Mouse (Mus musculus): ENCODE measurements around the gene Vamp1. TPM values are rescaled to one million over a fixed set of nuclear protein-coding genes. Genes with fewer than 3 reads are reported as not detected.

Vamp1 gene
- polyA plus RNA-seq, 1 experiment, result 32.6 TPM

- Histone ChIP-seq H3K27ac (ENCODE audit: control insufficient read depth, insufficient read depth, low read depth, low read length, poor library complexity) (no peak overlapping the region), H3K4me1 (ENCODE audit: control insufficient read depth, insufficient read depth, low read length) (no peaks in the 10 kb centered on the region), H3K4me3 (replicated peaks; ENCODE audit: control insufficient read depth, low read depth, low read length) (no peak overlapping the region)
- TF ChIP-seq CTCF (IDR thresholded peaks at IDR 0.05; ENCODE audit: control insufficient read depth, insufficient read depth, low read length), result no peak
- no peak for TF ChIP-seq POLR2A (IDR thresholded peaks at IDR 0.05; ENCODE audit: borderline replicate concordance, control insufficient read depth, low read depth, low read length)
- WGBS, result 95% methylated on average over 5 of the region's 5 CpGs
These were observed 39.9 kb upstream of the Vamp1 start for GRCm38 (mm10) chr6:125175469-125175868.

DNA sequence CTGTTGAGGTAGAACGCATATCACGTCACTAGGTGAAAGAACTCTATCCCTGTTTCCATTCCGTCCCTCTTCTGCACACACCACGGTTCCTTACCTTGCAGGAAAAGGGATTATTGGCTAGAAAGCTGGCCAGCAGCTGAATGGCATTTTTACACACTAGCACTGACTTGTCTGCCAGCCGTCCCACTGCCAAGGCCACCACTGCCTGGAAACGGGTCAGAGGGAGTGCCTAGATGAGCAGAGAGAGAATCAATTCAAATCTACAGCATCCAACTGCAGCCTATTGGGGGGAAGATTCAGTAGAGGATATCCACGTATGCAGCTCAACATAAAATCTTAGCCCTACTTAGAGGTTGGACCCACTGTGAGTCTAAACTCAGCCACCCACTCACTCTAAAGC, 35.8 kb upstream of the Vamp1 start:
- H3K4me1 ChIP-seq (ENCODE audit: control insufficient read depth, insufficient read depth, low read length), result no peaks in the 10 kb centered on the region
- no peak overlapping the region for H3K27ac ChIP-seq (ENCODE audit: control insufficient read depth, insufficient read depth, low read depth, low read length, poor library complexity)
- WGBS, result 94% methylated on average over 7 of the region's 7 CpGs
- H3K4me3 ChIP-seq (replicated peaks; ENCODE audit: control insufficient read depth, low read depth, low read length), result no peak overlapping the region
- no peak for TF ChIP-seq CTCF (IDR thresholded peaks at IDR 0.05; ENCODE audit: control insufficient read depth, insufficient read depth, low read length)
- no peak for TF ChIP-seq POLR2A (IDR thresholded peaks at IDR 0.05; ENCODE audit: borderline replicate concordance, control insufficient read depth, low read depth, low read length)

DNA sequence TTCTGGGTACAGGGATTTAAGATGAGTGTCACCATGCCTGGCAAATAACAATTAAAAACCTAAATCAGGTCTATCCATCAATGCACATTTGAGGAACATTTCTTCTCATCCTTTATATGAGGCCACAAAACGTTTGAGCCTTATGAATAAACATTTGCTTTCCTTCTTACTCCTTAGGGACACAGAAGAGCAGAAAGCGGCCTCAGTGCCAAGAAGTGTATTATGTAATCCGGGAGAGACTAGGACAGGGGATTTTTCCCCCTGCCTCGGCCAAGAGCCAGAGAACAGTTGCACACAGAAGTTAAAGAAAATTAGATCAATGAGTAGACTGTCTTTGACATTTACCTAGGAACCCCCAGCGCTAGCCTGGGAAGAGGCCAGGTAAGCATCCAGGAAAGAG, 33.2 kb upstream of the Vamp1 start:
- H3K27ac ChIP-seq (ENCODE audit: control insufficient read depth, insufficient read depth, low read depth, low read length, poor library complexity), result no peak overlapping the region
- no peaks in the 10 kb centered on the region for H3K4me1 ChIP-seq (ENCODE audit: control insufficient read depth, insufficient read depth, low read length)
- no peak overlapping the region for H3K4me3 ChIP-seq (replicated peaks; ENCODE audit: control insufficient read depth, low read depth, low read length)
- 86% methylated on average over 5 of the region's 5 CpGs for WGBS
- TF ChIP-seq CTCF (IDR thresholded peaks at IDR 0.05; ENCODE audit: control insufficient read depth, insufficient read depth, low read length), result no peak
- no peak for TF ChIP-seq POLR2A (IDR thresholded peaks at IDR 0.05; ENCODE audit: borderline replicate concordance, control insufficient read depth, low read depth, low read length)

- TF ChIP-seq CTCF (IDR thresholded peaks at IDR 0.05; ENCODE audit: control insufficient read depth, insufficient read depth, low read length), result no peak
- TF ChIP-seq POLR2A (IDR thresholded peaks at IDR 0.05; ENCODE audit: borderline replicate concordance, control insufficient read depth, low read depth, low read length), result no peak
- H3K4me3 ChIP-seq (replicated peaks; ENCODE audit: control insufficient read depth, low read depth, low read length), result no peak overlapping the region
- 95% methylated on average over 10 of the region's 10 CpGs for WGBS
- H3K27ac ChIP-seq (ENCODE audit: control insufficient read depth, insufficient read depth, low read depth, low read length, poor library complexity), result no peak overlapping the region
- peaks cover 1% of the 10 kb centered on the region; the same call in 1 of the 2 replicates for H3K4me1 ChIP-seq (ENCODE audit: control insufficient read depth, insufficient read depth, low read length)
These were observed 29.1 kb upstream of the Vamp1 start for GRCm38 (mm10) chr6:125186203-125186602.

- TF ChIP-seq POLR2A (IDR thresholded peaks at IDR 0.05; ENCODE audit: borderline replicate concordance, control insufficient read depth, low read depth, low read length) (no peak), CTCF (IDR thresholded peaks at IDR 0.05; ENCODE audit: control insufficient read depth, insufficient read depth, low read length) (no peak)
- H3K27ac ChIP-seq (ENCODE audit: control insufficient read depth, insufficient read depth, low read depth, low read length, poor library complexity), result no peak overlapping the region; the same call in 1 of the 2 replicates
- peaks cover 1% of the 10 kb centered on the region; the same call in 1 of the 2 replicates for H3K4me1 ChIP-seq (ENCODE audit: control insufficient read depth, insufficient read depth, low read length)
- H3K4me3 ChIP-seq (replicated peaks; ENCODE audit: control insufficient read depth, low read depth, low read length), result peak overlapping the region; percentile 98
These were observed 24.5 kb upstream of the Vamp1 start for GRCm38 (mm10) chr6:125190816-125191215.

DNA sequence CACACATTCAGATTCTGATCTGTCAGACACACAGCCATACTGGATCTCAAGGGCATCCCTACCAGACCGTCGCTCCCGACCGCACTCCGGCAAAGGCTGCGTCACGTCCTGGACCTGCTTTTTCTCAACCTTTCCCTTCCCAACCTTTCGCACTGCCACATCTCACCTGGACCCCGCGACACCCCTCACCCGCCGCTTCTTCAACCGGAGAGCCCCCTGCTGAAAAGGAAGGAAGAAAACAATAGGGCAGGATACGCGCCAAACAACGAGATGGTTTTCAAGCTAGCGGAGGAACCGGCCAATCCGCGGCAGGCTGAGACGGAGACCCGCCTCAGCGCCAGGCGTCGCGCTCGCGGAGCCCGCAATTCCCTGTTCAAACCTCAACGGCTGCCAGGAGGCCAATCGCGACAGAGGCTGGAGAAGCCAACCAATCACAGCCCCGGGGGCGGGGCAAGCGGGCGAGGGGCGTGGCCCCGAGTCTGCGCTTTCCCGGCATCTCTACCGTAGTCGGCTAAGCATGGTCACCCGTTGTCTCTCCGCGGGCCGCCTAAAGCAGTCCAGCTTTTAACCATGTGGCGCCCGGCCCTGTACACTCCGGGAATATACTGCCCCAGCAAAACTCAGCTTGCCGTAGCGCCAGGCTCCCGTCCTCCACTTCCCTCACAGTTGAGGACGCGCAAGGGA, 23.9 kb upstream of the Vamp1 start, which contains the start of the genes Ncapd2 and Mrpl51:
Gene Ncapd2, minus strand, starts transcription at position 370 of the 684 bp plus-strand sequence.
Gene Mrpl51, plus strand, starts transcription at position 470 of the 684 bp plus-strand sequence.
- peak within 1 kb of the TSS; percentile 98 for H3K27ac ChIP-seq (ENCODE audit: control insufficient read depth, insufficient read depth, low read depth, low read length, poor library complexity)
- peak within 1 kb of the TSS; percentile 98 for H3K4me3 ChIP-seq (replicated peaks; ENCODE audit: control insufficient read depth, low read depth, low read length)
- no peak for TF ChIP-seq CTCF (IDR thresholded peaks at IDR 0.05; ENCODE audit: control insufficient read depth, insufficient read depth, low read length)
- peak; percentile 50 for TF ChIP-seq POLR2A (IDR thresholded peaks at IDR 0.05; ENCODE audit: borderline replicate concordance, control insufficient read depth, low read depth, low read length)
- under 1% methylated on average over 54 of the region's 54 CpGs for WGBS
- H3K4me1 ChIP-seq (ENCODE audit: control insufficient read depth, insufficient read depth, low read length), result peaks cover 1% of the 10 kb centered on the region; the same call in 1 of the 2 replicates

DNA sequence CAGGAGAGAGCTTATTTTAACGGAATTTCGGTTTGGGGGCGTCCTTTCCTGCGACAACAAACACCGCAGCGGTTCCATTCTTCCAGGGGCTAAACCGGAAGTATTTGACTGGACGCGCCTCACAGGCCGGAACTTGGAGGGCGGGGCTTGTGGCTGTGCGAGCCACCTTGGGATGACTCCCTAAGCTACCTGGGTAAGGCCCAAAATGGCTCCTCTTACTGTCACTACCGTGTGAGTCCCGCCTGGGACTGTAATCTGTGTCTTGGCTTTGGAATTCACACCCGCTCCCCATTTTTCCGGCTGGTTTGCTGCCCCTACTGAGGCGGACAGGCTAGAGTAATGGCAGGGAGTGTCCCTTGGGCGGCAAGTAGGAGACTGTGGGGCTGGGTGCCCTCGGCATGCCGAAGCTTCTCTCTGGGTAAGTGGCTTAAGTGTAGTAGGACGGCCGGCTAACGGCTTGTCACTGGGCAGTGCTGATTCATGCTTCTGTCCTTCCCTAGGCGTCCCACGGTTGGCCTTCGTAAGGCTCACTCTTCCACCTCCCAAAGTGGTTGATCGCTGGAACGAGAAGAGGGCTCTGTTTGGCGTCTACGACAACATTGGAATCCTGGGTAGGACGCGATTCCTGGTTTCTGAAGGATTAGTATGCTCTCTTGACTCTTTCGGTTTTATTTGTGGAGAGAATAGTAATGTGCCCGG, 23.2 kb upstream of the Vamp1 start:
- Histone ChIP-seq H3K27ac (ENCODE audit: control insufficient read depth, insufficient read depth, low read depth, low read length, poor library complexity) (peak overlapping the region; percentile 98), H3K4me1 (ENCODE audit: control insufficient read depth, insufficient read depth, low read length) (peaks cover 1% of the 10 kb centered on the region; the same call in 1 of the 2 replicates), H3K4me3 (replicated peaks; ENCODE audit: control insufficient read depth, low read depth, low read length) (peak overlapping the region; percentile 93)
- TF ChIP-seq POLR2A (IDR thresholded peaks at IDR 0.05; ENCODE audit: borderline replicate concordance, control insufficient read depth, low read depth, low read length) (no peak; the same call in 1 of the 2 replicates), CTCF (IDR thresholded peaks at IDR 0.05; ENCODE audit: control insufficient read depth, insufficient read depth, low read length) (no peak)
- WGBS, result under 1% methylated on average over 34 of the region's 34 CpGs

GRCm38 (mm10) chr6:125192841-125193240, 22.5 kb upstream of the Vamp1 start:
- 13% methylated on average over 5 of the region's 5 CpGs for WGBS
- Histone ChIP-seq H3K27ac (ENCODE audit: control insufficient read depth, insufficient read depth, low read depth, low read length, poor library complexity) (peak overlapping the region; percentile 98; the same call in 1 of the 2 replicates), H3K4me1 (ENCODE audit: control insufficient read depth, insufficient read depth, low read length) (peaks cover 1% of the 10 kb centered on the region; the same call in 1 of the 2 replicates), H3K4me3 (replicated peaks; ENCODE audit: control insufficient read depth, low read depth, low read length) (peak overlapping the region; percentile 93)
- no peak for TF ChIP-seq POLR2A (IDR thresholded peaks at IDR 0.05; ENCODE audit: borderline replicate concordance, control insufficient read depth, low read depth, low read length)
- no peak for TF ChIP-seq CTCF (IDR thresholded peaks at IDR 0.05; ENCODE audit: control insufficient read depth, insufficient read depth, low read length)
